Comparison of ENCODE assay signal across 24 mouse cellular contexts in the genomic region with DNA sequence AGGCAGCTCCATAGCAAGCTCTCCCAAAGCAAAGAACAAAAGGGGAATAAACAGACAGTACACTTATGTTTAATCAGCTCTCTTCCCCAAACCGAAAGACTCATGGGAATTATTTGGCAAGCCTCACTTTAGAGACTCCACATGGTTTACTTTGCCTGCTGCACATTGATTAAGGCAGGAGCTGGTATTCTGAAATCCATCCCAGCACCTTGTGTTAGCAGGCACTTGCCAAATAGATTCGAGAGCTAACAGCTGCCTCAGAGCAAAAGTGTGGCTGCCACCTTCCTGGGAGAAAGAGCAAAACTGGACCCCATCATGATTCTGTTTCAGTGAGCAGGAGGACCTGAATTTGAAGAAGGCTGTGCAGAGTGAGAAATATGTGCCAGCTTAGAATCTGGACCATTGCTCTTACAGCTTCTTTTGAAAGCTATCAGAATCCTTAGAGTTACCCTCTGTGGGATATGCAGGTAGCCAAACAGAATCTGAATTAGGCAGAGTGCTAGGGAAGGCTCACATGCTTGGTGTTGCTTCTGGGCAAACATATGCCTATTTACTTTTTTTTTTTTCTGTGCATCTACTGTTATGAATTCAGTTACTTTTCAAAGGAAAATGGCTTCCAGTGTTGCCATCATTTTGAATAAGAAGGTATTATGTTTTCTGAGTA.
DNase-seq lines count a peak whose midpoint lies in the region; ATAC-seq lines count a peak whose summit lies in the region.
"Had no signal": no experiment of that assay in that cellular context is flagged by ENCODE, and none has a peak within 500 bp of the region (broad histone marks: within the 10 kb centered on the region; RNA-seq: fewer than 3 reads in every experiment).

No protein-coding gene starts in this region.

- no peak overlapping the region for H3K9ac ChIP-seq in forebrain, embryonic 14.5 days (ENCODE audit: low read length)
- no peak overlapping the region for H3K9ac ChIP-seq in forebrain, embryonic 11.5 days (ENCODE audit: low read length)
- H3K9ac ChIP-seq: embryonic facial prominence, embryonic 15.5 days; hindbrain, embryonic 15.5 days; intestine, embryonic 15.5 days; limb, embryonic 15.5 days; liver, embryonic 14.5 days; lung, embryonic 14.5 days; neural tube, embryonic 15.5 days had no signal

- no peak overlapping the region for H3K4me3 ChIP-seq in forebrain, embryonic 14.5 days (ENCODE audit: low read depth, low read length)
- H3K4me3 ChIP-seq in forebrain, embryonic 11.5 days (ENCODE audit: low read depth, low read length) = no peak overlapping the region
- H3K4me3 ChIP-seq: embryonic facial prominence, embryonic 15.5 days; heart, adult 2 months; hindbrain, embryonic 15.5 days; intestine, embryonic 15.5 days; limb, embryonic 15.5 days; megakaryocyte, embryonic 14.5 days; neural tube, embryonic 15.5 days had no signal

- no peak overlapping the region for H3K4me2 ChIP-seq in forebrain, embryonic 14.5 days (ENCODE audit: low read length)
- H3K4me2 ChIP-seq in forebrain, embryonic 11.5 days (ENCODE audit: low read depth, low read length, severe bottlenecking) = no peak overlapping the region
- H3K4me2 ChIP-seq: embryonic facial prominence, embryonic 15.5 days; hindbrain, embryonic 15.5 days; intestine, embryonic 15.5 days; limb, embryonic 15.5 days; lung, embryonic 14.5 days; neural tube, embryonic 15.5 days had no signal

- WGBS in forebrain, embryonic 14.5 days = 54% methylated on average over 2 of the region's 2 CpGs
- WGBS in forebrain, embryonic 11.5 days = 85% methylated on average over 2 of the region's 2 CpGs

- H3K4me1 ChIP-seq in forebrain, embryonic 14.5 days (ENCODE audit: control insufficient read depth, insufficient read depth, low read length) = no peaks in the 10 kb centered on the region
- H3K4me1 ChIP-seq in forebrain, embryonic 11.5 days (replicated peaks; ENCODE audit: control insufficient read depth, insufficient read depth, low read length) = no peaks in the 10 kb centered on the region
- H3K4me1 ChIP-seq: embryonic facial prominence, embryonic 15.5 days; hindbrain, embryonic 15.5 days; intestine, embryonic 15.5 days; limb, embryonic 15.5 days; megakaryocyte, embryonic 14.5 days; neural tube, embryonic 15.5 days had no signal

- DNase-seq in forebrain, embryonic 14.5 days (ENCODE audit: low spot score) = peak; percentile 79
- DNase-seq in forebrain, embryonic 11.5 days (ENCODE audit: low spot score) = no peak
- peak; percentile 9 for DNase-seq in layer of hippocampus, adult 11-12 months (ENCODE audit: low spot score)
- no peak for DNase-seq in layer of hippocampus, postnatal 25 days (ENCODE audit: extremely low spot score in 1 of 2, low spot score in 1 of 2)
- DNase-seq in right cerebral cortex, postnatal 25 days = peak; percentile 12
- no peak for DNase-seq in right cerebral cortex, adult 2 months (ENCODE audit: low spot score in 2 of 2)
- peak; percentile 26 to 65 for DNase-seq in layer of hippocampus, postnatal 14 days (ENCODE audit: low spot score in 2 of 2)
- DNase-seq in ovary, postnatal 14 days (ENCODE audit: low spot score) = no peak
- DNase-seq: adrenal gland, postnatal 25 days; cerebellum, adult 2 months; gastrocnemius, postnatal 25 days; heart, adult 2 months; kidney, adult 8-10 months; kidney, postnatal 10 days; lung, embryonic 14.5 days; right cerebral cortex, postnatal 14 days; spleen, adult 18-20 months had no signal

- 0 out of 2 replicates have a peak overlapping the region, but pooled peaks have one; percentile 1 for H3K27ac ChIP-seq in forebrain, embryonic 14.5 days (ENCODE audit: low read depth, low read length)
- no peak overlapping the region for H3K27ac ChIP-seq in forebrain, embryonic 11.5 days (ENCODE audit: low read depth, low read length)
- H3K27ac ChIP-seq: embryonic facial prominence, embryonic 15.5 days; heart, adult 2 months; hindbrain, embryonic 15.5 days; intestine, embryonic 15.5 days; limb, embryonic 15.5 days; liver, embryonic 14.5 days; neural tube, embryonic 15.5 days had no signal

- no peaks in the 10 kb centered on the region; the same call in 1 of the 2 replicates for H3K9me3 ChIP-seq in forebrain, embryonic 14.5 days (replicated peaks; ENCODE audit: control insufficient read depth, low read length)
- no peaks in the 10 kb centered on the region for H3K9me3 ChIP-seq in forebrain, embryonic 11.5 days (ENCODE audit: control insufficient read depth, low read length)
- H3K9me3 ChIP-seq: embryonic facial prominence, embryonic 15.5 days; hindbrain, embryonic 15.5 days; intestine, embryonic 15.5 days; limb, embryonic 15.5 days; neural tube, embryonic 15.5 days had no signal

- no peaks in the 10 kb centered on the region for H3K27me3 ChIP-seq in forebrain, embryonic 14.5 days (replicated peaks; ENCODE audit: control insufficient read depth, insufficient read depth, low read length)
- no peaks in the 10 kb centered on the region for H3K27me3 ChIP-seq in forebrain, embryonic 11.5 days (ENCODE audit: control insufficient read depth, insufficient read depth, low read length)
- H3K27me3 ChIP-seq: embryonic facial prominence, embryonic 15.5 days; hindbrain, embryonic 15.5 days; intestine, embryonic 15.5 days; limb, embryonic 15.5 days; megakaryocyte, embryonic 14.5 days; neural tube, embryonic 15.5 days had no signal

- H3K36me3 ChIP-seq in forebrain, embryonic 14.5 days (ENCODE audit: control insufficient read depth, insufficient read depth, low read length) = no peaks in the 10 kb centered on the region
- H3K36me3 ChIP-seq in forebrain, embryonic 11.5 days (ENCODE audit: control insufficient read depth, insufficient read depth, low read length) = no peaks in the 10 kb centered on the region
- H3K36me3 ChIP-seq: embryonic facial prominence, embryonic 15.5 days; hindbrain, embryonic 15.5 days; intestine, embryonic 15.5 days; limb, embryonic 15.5 days; neural tube, embryonic 15.5 days had no signal

- ATAC-seq in forebrain, embryonic 14.5 days = peak; percentile 79; the same call in 1 of the 2 replicates
- no peak for ATAC-seq in forebrain, embryonic 11.5 days (replicated peaks; ENCODE audit: low FRiP score)
- ATAC-seq: intestine, embryonic 15.5 days had no signal

Comparison
In these comparisons a context has a peak if more than half of its experiments do, and no peak if none do; other contexts are left out.
1. DNase-seq: peak in forebrain, embryonic 14.5 days (single experiment), layer of hippocampus, adult 11-12 months (single experiment), right cerebral cortex, postnatal 25 days (single experiment) and layer of hippocampus, postnatal 14 days (2 of 2); none in forebrain, embryonic 11.5 days (single experiment), layer of hippocampus, postnatal 25 days (0 of 2), right cerebral cortex, adult 2 months (0 of 2) and ovary, postnatal 14 days (single experiment).